Mouse (Mus musculus): ENCODE measurements around the gene Pcdh19.

The Pcdh19 gene

GRCm38 (mm10) chrX:133657308-133658302, 31.2 kb downstream of the Pcdh19 start:
- DNase-seq (ENCODE audit: low read depth): no peak

DNA sequence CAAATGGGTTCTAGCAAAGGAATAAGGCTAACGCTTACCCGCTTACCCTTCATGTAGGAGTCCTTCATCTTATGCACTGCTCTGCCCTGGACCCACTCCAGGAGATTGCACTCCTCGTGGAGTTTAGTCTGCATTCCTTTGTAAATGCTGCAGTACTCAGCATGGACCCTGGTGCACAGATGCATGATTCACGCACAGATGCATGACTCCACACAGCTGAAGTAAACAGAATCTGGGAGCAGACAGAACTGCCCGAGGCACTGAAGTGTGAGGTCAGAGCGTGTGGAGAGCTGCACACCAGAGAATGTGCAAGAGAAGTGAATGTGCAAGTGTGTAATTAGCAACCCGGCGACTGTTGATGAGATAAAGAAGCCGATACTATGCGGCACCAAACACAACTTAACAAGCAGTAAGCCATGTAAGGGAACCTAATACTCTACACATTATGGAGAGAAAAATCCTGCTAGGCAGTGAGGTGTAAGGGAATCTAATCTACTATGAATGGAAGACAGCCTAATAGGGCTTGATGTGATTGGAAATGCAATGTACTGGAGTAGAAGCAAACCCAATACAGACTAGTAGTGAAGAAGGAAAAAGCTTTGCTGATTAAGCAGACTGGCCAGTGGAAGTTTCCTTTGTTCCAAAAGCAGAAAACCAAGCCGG, 32.8 kb downstream of the Pcdh19 start:
- DNase-seq (ENCODE audit: low read depth): no peak

DNA sequence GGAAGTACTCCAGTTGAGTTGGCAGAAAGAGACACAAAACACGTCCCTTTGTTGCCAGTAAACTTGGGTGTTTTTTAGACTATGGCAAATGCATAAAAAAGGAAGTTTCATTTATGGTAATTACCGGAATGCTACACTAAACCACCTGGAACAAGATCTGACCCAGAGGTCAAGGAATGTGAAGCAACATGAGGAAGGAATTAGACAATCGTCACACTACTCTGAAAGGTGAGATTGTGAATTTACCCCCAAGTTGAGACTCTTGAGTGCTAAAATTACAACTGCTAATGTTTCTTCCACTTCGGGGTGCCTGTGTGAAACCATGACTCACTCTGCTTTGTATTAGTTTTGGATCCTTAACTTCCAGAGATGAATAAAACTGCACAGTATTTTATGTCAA, 33.6 kb downstream of the Pcdh19 start:
- no peak for DNase-seq (ENCODE audit: low read depth)

DNA sequence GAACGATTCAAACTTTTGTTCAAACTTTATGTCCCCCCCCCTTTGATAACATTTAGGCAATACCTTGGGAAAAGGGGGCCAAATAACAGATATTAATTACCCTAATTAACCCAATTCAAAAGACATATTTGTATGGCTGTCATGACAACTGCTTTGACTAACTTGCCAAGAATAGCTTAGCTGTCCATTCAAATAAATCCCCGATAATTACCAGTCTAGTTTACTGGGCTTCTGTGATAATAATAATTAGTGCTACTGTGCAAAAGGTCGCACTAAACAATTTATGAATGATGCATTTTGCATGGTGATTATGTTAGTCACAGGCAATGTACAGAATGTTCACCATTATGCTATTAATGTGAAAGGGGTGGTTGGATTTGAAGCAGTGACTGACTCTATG, 35.7 kb downstream of the Pcdh19 start:
- no peak for DNase-seq (ENCODE audit: low read depth)

DNA sequence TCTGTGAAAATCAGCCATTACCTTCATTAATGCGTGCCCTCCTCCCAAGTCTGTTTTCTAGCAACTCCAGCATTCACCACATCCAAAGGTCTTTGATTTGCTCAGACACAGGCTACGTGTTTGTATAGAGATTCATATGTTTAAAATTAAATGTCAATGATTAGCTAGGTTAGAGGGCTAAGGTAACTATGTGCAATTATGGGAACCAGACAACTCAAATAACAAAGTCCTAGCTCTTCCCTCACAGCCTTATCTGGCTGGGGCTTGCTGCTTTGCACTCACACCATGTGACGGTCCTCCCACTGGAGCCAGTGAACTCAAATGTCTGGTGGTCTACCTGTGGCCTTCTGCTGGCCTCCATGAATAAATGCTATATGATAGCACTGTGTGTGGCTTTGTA, 38.4 kb downstream of the Pcdh19 start:
- DNase-seq (ENCODE audit: low read depth): no peak

GRCm38 (mm10) chrX:133647809-133648208, 41.0 kb downstream of the Pcdh19 start:
- no peak for DNase-seq (ENCODE audit: low read depth)

GRCm38 (mm10) chrX:133639445-133639844, 49.3 kb downstream of the Pcdh19 start:
- DNase-seq (ENCODE audit: low read depth): no peak

- DNase-seq (ENCODE audit: low read depth): no peak
Observed at GRCm38 (mm10) chrX:133629538-133629937, 59.2 kb downstream of the Pcdh19 start.

GRCm38 (mm10) chrX:133618222-133618621, 70.6 kb downstream of the Pcdh19 start:
- no peak for DNase-seq (ENCODE audit: low read depth)

GRCm38 (mm10) chrX:133605828-133606227, 83.0 kb downstream of the Pcdh19 start:
- no peak for DNase-seq (ENCODE audit: low read depth)

DNA sequence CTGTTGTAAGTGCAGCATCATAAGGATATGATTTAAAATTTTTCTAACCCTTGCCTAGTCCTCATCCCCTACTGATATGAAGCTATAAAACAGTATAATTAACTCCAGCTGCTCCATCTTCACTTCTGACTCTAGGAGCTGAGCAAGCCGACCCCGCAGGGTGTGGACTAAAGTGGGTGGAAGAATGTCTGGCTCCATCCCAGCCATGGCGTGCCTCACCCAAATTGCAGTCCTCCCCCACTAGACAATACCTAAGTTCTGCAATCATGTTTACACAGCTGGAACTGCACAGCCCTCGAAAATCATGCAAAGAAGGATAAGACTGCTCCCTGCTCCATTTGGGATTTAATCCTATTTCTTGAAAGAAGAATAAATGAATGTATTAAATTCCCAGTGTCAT, 84.5 kb downstream of the Pcdh19 start:
- no peak for DNase-seq (ENCODE audit: low read depth)

DNA sequence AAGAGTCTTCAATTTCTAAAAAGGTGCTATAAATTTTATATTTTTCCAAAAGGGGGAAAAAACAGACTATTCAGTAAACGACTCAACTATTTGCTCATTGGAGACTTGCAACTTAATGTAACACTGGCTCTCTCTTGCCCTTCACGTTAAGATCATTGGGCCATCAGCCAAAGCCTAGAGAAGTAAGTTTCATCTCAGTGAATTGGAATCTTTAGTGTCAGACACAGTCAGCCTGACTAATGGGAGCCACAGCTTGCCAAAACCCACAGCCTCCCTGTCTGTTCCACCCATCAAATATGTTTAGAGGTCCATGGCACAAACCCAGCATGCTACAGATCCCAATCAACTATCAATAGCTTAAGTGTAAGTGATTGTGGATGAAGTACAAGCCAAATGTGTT, 86.7 kb downstream of the Pcdh19 start:
- no peak for DNase-seq (ENCODE audit: low read depth)

DNA sequence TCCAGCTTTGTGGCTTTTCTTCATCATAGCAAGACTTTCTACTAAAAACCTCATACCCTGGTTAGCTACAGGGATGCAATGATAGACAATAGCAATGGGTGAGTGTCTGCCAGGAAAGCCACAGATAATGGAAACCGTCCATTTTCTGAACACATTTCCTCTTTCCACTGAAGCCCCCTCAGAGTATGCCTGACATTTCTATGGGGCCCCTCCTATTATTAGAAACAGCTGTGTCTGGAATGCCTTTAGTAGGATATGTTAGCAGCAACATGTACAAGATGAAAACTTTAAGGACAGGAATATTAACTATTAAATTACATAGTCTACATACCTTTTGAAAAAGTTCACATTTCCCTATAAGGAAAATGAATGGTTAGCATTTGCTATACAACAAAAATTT, 87.1 kb downstream of the Pcdh19 start:
- no peak for DNase-seq (ENCODE audit: low read depth)

DNA sequence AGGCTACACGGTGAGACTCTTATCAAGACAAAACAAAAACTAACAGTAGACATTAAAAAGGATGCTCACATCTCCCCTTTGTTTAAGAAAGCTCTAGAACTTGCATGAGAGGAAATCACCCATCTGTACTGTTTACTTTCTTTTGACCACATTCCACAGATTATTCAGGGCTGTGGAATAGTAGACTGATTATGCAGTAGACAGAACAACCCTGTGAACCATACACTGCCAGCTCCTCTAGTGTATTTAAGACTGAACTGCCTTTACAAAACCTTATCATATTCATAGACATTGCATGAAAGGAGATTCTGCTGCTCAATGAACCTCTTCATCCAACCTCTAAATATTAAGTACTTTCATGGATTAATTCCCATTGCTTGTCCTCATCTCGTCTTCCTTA, 87.6 kb downstream of the Pcdh19 start:
- DNase-seq (ENCODE audit: low read depth): no peak

DNA sequence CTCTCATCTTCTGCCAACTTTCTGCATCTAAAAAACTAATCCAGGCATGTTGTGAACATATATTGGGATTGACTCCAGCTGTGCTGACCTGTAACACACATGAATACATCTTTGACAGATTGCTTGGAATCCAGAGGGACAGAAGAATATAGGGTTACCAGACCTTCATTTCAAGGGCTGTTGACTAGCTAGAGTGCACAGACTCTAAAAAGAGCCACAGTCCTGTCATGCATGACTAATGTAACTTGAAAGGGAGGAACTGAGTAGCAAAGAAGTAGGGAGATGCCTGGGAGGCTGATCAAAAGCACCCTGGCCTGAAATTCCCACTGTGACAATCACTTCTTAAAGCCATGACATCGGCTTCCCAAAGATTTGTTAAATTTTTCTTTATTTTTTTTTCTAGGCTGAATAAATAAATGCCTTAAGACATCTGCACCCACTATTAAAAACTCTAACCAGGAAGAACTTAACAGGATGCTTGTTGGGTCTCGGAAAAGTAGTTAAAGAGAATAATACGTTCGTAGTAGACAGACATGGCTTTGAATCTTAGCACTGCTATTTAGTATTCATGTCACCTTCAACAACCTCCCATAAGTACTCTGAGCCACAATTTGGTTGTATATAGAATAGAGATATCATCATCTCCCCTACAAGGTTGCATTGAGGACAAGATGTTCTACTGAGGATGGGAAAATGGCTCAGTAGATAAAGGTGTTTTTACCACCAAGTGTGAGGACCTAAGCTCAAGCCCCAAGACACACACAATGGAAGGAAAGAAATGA, 113.0 kb downstream of the Pcdh19 start:
- DNase-seq (ENCODE audit: low read depth): no peak

DNA sequence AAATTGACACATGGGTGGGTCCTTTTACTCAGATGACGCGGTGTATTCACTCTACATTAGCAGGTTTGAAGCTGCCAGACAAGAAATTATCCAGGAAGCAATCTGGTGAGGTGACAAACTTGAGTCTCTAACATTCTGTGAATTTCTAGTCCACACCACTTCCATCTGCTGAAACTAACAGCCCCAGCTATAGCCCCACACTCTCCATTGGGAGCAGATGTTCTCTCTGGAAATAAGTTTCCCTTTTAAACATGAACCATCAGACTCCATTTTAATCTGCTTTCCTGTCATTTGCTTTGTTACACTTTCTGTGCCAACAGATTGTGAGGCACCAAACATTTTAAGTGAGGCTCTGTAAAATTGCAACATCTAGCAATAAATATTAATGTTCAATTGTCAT, 123.4 kb downstream of the Pcdh19 start:
- DNase-seq (ENCODE audit: low read depth): no peak
